Mouse (Mus musculus) kidney, embryonic 16.5 days (tissue): ENCODE data around the gene Olfr1014. TPM values are rescaled to one million over a fixed set of nuclear protein-coding genes. Genes with fewer than 3 reads are reported as not detected.

Source experiments
- polyA plus RNA-seq: library from polyadenylated mRNA; unstranded; fragments of >200 nt; fragmentation: Nextera tagmentation; extraction: Ambion mirVana; gene quantifications from 2 replicates; pipeline ENCODE4 v1.2.1, GENCODE M21; 2015

Gene Olfr1014
- polyA plus RNA-seq, 1 experiment from 2014 or later: not detected

Other genes with a start within 250 kb of the Olfr1014 start
- gene Olfr996, start 193.5 kb upstream of the Olfr1014 start, polyA plus RNA-seq: not detected in 2 replicates
- not detected in 2 replicates for gene Olfr998, start 183.8 kb upstream of the Olfr1014 start, polyA plus RNA-seq
- not detected in 2 replicates for gene Olfr1000, start 160.8 kb upstream of the Olfr1014 start, polyA plus RNA-seq
- not detected in 2 replicates for gene Olfr1002, start 122.0 kb upstream of the Olfr1014 start, polyA plus RNA-seq
- gene Olfr154, start 108.3 kb upstream of the Olfr1014 start, polyA plus RNA-seq: not detected in 2 replicates
- not detected in 2 replicates for gene Olfr1006, start 93.9 kb upstream of the Olfr1014 start, polyA plus RNA-seq
- gene Olfr1008, start 83.3 kb upstream of the Olfr1014 start, polyA plus RNA-seq: not detected in 2 replicates
- not detected in 2 replicates for gene Olfr1009, start 57.3 kb upstream of the Olfr1014 start, polyA plus RNA-seq
- not detected in 2 replicates for gene Olfr1012, start 9.9 kb upstream of the Olfr1014 start, polyA plus RNA-seq
- gene Olfr1013, start 5.6 kb upstream of the Olfr1014 start, polyA plus RNA-seq: not detected in 2 replicates
- gene Olfr1015, start 9.3 kb downstream of the Olfr1014 start, polyA plus RNA-seq: not detected in 2 replicates
- not detected in 2 replicates for gene Olfr1016, start 29.8 kb downstream of the Olfr1014 start, polyA plus RNA-seq
- gene Olfr1018, start 45.8 kb downstream of the Olfr1014 start, polyA plus RNA-seq: not detected in 2 replicates
- not detected in 2 replicates for gene Olfr1019, start 72.8 kb downstream of the Olfr1014 start, polyA plus RNA-seq
- not detected in 2 replicates for gene Olfr1020, start 74.3 kb downstream of the Olfr1014 start, polyA plus RNA-seq
- not detected in 2 replicates for gene Olfr1022, start 95.9 kb downstream of the Olfr1014 start, polyA plus RNA-seq
- not detected in 2 replicates for gene Olfr1023, start 112.9 kb downstream of the Olfr1014 start, polyA plus RNA-seq
- not detected in 2 replicates for gene Olfr1024, start 132.3 kb downstream of the Olfr1014 start, polyA plus RNA-seq
- not detected in 2 replicates for gene Olfr1025-ps1, start 142.5 kb downstream of the Olfr1014 start, polyA plus RNA-seq
- not detected in 2 replicates for gene Olfr1026, start 148.8 kb downstream of the Olfr1014 start, polyA plus RNA-seq
- not detected in 2 replicates for gene Olfr1028, start 177.7 kb downstream of the Olfr1014 start, polyA plus RNA-seq
- not detected in 2 replicates for gene Olfr1029, start 201.2 kb downstream of the Olfr1014 start, polyA plus RNA-seq
- not detected in 2 replicates for gene Olfr1030, start 206.6 kb downstream of the Olfr1014 start, polyA plus RNA-seq
- not detected in 2 replicates for gene Olfr1031, start 217.6 kb downstream of the Olfr1014 start, polyA plus RNA-seq
- gene Olfr1032, start 232.8 kb downstream of the Olfr1014 start, polyA plus RNA-seq: not detected in 2 replicates
- 3.1 and 4.9 TPM in 2 replicates for gene Olfr1033, start 247.9 kb downstream of the Olfr1014 start, polyA plus RNA-seq